Mouse (Mus musculus): ENCODE measurements at regions not wholly inside any gene's neighbourhood (a gene's known extent, or its start where the extent isn't known, plus 50 kb on each side); places are given as distances from the start of the nearest gene placed in this dataset.
A peak's percentile ranks its signal among the peaks of the same experiment; 100 is the strongest.

DNA sequence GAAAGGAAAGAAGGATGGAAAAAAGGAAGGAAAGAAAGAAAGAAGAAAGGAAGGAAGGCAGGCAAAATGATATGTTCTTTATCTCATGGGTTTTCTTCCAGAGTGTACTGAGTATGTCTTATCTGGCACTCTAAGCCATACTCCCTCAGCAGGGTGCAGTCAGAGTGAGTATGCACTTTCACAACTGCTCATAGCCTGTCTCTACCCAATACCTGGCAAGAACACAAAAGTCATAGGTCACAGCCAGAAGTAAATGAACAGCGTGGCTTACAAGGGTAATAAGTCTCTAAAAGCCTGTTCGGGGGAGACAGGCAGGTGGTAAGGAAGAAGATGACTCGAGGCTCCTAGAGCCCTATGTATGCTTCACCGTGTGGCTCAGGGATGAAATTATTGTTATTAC is 587.9 kb downstream of the Tmem182 start:
- H3K27me3 ChIP-seq (replicated peaks; ENCODE audit: insufficient read depth, low read length): no peaks in the 10 kb centered on the region
- TF ChIP-seq CTCF (IDR thresholded peaks at IDR 0.05): no peak

GRCm38 (mm10) chr1:41395081-41395480 is 589.7 kb downstream of the Tmem182 start:
- TF ChIP-seq CTCF (IDR thresholded peaks at IDR 0.05): no peak
- no peak for TF ChIP-seq EP300 (IDR thresholded peaks at IDR 0.05)
- Histone ChIP-seq H3K27ac (ENCODE audit: low read length) (no peak overlapping the region), H3K4me2 (replicated peaks; ENCODE audit: low read depth, low read length) (no peak overlapping the region), H3K9ac (replicated peaks; ENCODE audit: low read depth) (no peak overlapping the region), H3K27me3 (replicated peaks; ENCODE audit: insufficient read depth, low read length) (no peaks in the 10 kb centered on the region), H3K4me1 (ENCODE audit: insufficient read depth, low read depth, low read length) (no peaks in the 10 kb centered on the region), H3K4me3 (ENCODE audit: low read depth, low read length) (no peak overlapping the region), H3K36me3 (ENCODE audit: insufficient read depth, low read length) (no peaks in the 10 kb centered on the region), H3K9me3 (ENCODE audit: low read length) (no peaks in the 10 kb centered on the region)
- DNase-seq (ENCODE audit: low spot score) (peak; percentile 6), ATAC-seq (no peak)
- 59% methylated on average over 3 of the region's 3 CpGs for WGBS

More for the DNA sequence above, 587.9 kb downstream of the Tmem182 start:
- no peaks in the 10 kb centered on the region for H3K4me1 ChIP-seq (ENCODE audit: insufficient read depth, low read depth, low read length)
- H3K9me3 ChIP-seq (ENCODE audit: low read length): no peaks in the 10 kb centered on the region
- DNase-seq (ENCODE audit: low spot score): no peak
- 58% methylated on average over 4 of the region's 4 CpGs for whole genome bisulfite sequencing
- H3K4me2 ChIP-seq (replicated peaks; ENCODE audit: low read depth, low read length): no peak overlapping the region
- ATAC-seq: no peak
- H3K4me3 ChIP-seq (ENCODE audit: low read depth, low read length): no peak overlapping the region
- H3K27ac ChIP-seq (ENCODE audit: low read length): no peak overlapping the region
- H3K9ac ChIP-seq (replicated peaks; ENCODE audit: low read depth): no peak overlapping the region
- no peaks in the 10 kb centered on the region for H3K36me3 ChIP-seq (ENCODE audit: insufficient read depth, low read length)

- DNase-seq (ENCODE audit: low spot score): no peak
- H3K4me3 ChIP-seq (ENCODE audit: low read depth, low read length): no peak overlapping the region
- H3K36me3 ChIP-seq (ENCODE audit: insufficient read depth, low read length): no peaks in the 10 kb centered on the region
- no peak overlapping the region for H3K27ac ChIP-seq (ENCODE audit: low read length)
- H3K27me3 ChIP-seq (replicated peaks; ENCODE audit: insufficient read depth, low read length): no peaks in the 10 kb centered on the region
- no peaks in the 10 kb centered on the region for H3K9me3 ChIP-seq (ENCODE audit: low read length)
- WGBS: 74% methylated on average over 5 of the region's 5 CpGs
- ATAC-seq: no peak
- no peaks in the 10 kb centered on the region for H3K4me1 ChIP-seq (ENCODE audit: insufficient read depth, low read depth, low read length)
- no peak overlapping the region for H3K9ac ChIP-seq (replicated peaks; ENCODE audit: low read depth)
- TF ChIP-seq CTCF (IDR thresholded peaks at IDR 0.05) (no peak), EP300 (IDR thresholded peaks at IDR 0.05) (no peak)
- no peak overlapping the region for H3K4me2 ChIP-seq (replicated peaks; ENCODE audit: low read depth, low read length)
Measured at GRCm38 (mm10) chr1:41410533-41410932, 605.1 kb downstream of the Tmem182 start.

DNA sequence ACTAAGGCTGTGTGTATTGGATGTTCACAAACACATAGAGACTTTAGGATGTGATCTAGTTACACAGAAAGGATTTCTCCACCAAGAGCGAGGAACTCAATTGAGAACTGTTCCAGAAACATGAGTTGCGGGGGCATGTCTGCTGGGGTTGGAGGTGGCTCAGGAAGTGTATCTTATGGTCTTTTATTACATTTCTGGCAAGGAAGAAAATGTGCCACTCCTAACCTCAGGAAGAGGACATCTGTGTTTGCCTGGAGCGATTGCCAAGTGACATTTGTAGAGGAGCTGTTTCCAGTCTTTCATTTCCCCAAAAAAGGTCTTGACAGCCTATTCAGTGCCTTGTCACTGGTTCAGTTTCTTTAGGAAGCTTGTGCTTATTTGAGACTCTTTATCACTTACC is 606.2 kb downstream of the Tmem182 start:
- Histone ChIP-seq H3K36me3 (ENCODE audit: insufficient read depth, low read length) (no peaks in the 10 kb centered on the region), H3K27ac (ENCODE audit: low read length) (no peak overlapping the region), H3K4me2 (replicated peaks; ENCODE audit: low read depth, low read length) (no peak overlapping the region), H3K9ac (replicated peaks; ENCODE audit: low read depth) (no peak overlapping the region), H3K4me1 (ENCODE audit: insufficient read depth, low read depth, low read length) (no peaks in the 10 kb centered on the region), H3K4me3 (ENCODE audit: low read depth, low read length) (no peak overlapping the region), H3K9me3 (ENCODE audit: low read length) (no peaks in the 10 kb centered on the region), H3K27me3 (replicated peaks; ENCODE audit: insufficient read depth, low read length) (no peaks in the 10 kb centered on the region)
- no peak for TF ChIP-seq EP300 (IDR thresholded peaks at IDR 0.05)
- TF ChIP-seq CTCF (IDR thresholded peaks at IDR 0.05): no peak
- no peak for DNase-seq (ENCODE audit: low spot score)
- no peak for ATAC-seq
- WGBS: 63% methylated on average over 3 of the region's 3 CpGs

DNA sequence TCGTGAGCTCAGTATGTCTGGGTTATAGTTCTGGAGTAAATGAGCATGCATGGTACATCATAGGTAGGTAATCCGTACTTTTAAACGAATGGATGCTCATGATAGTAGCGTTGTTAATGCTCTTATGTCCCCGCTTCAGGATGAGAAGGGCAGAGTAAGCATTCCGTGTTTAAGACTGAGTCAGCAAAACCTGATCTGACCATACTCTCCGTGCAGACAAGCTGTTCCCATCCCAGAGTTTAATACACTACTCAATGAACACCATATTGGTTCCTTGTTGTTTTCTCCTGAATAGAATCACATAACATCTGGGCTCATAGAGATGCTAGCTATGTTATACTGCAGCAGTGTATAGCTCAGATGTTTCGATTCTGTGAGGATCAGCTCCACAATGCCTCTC is 606.7 kb downstream of the Tmem182 start:
- no peak overlapping the region for H3K27ac ChIP-seq (ENCODE audit: low read length)
- H3K27me3 ChIP-seq (replicated peaks; ENCODE audit: insufficient read depth, low read length): no peaks in the 10 kb centered on the region
- H3K9ac ChIP-seq (replicated peaks; ENCODE audit: low read depth): no peak overlapping the region
- WGBS: 86% methylated on average over 8 of the region's 8 CpGs
- DNase-seq (ENCODE audit: low spot score) (no peak), ATAC-seq (no peak)
- no peak for TF ChIP-seq EP300 (IDR thresholded peaks at IDR 0.05)
- TF ChIP-seq CTCF (IDR thresholded peaks at IDR 0.05): no peak
- H3K36me3 ChIP-seq (ENCODE audit: insufficient read depth, low read length): no peaks in the 10 kb centered on the region
- H3K4me1 ChIP-seq (ENCODE audit: insufficient read depth, low read depth, low read length): no peaks in the 10 kb centered on the region
- no peak overlapping the region for H3K4me3 ChIP-seq (ENCODE audit: low read depth, low read length)
- no peak overlapping the region for H3K4me2 ChIP-seq (replicated peaks; ENCODE audit: low read depth, low read length)
- no peaks in the 10 kb centered on the region for H3K9me3 ChIP-seq (ENCODE audit: low read length)

- TF ChIP-seq CTCF (IDR thresholded peaks at IDR 0.05) (peak; percentile 46; the same call in 1 of the 2 replicates), EP300 (IDR thresholded peaks at IDR 0.05) (no peak)
- Histone ChIP-seq H3K4me1 (ENCODE audit: insufficient read depth, low read depth, low read length) (no peaks in the 10 kb centered on the region), H3K9me3 (ENCODE audit: low read length) (no peaks in the 10 kb centered on the region), H3K27ac (ENCODE audit: low read length) (no peak overlapping the region), H3K27me3 (replicated peaks; ENCODE audit: insufficient read depth, low read length) (no peaks in the 10 kb centered on the region), H3K36me3 (ENCODE audit: insufficient read depth, low read length) (no peaks in the 10 kb centered on the region), H3K4me3 (ENCODE audit: low read depth, low read length) (no peak overlapping the region), H3K9ac (replicated peaks; ENCODE audit: low read depth) (no peak overlapping the region), H3K4me2 (replicated peaks; ENCODE audit: low read depth, low read length) (no peak overlapping the region)
- ATAC-seq (peak; percentile 80), DNase-seq (ENCODE audit: low spot score) (peak; percentile 47)
- WGBS: 46% methylated on average over 3 of the region's 3 CpGs
Measured at GRCm38 (mm10) chr1:41420489-41421327, 615.3 kb downstream of the Tmem182 start.
